Mouse (Mus musculus) adrenal gland, postnatal 36 days (tissue): Measurements from ENCODE around the gene Rad51b. TPM values are rescaled to one million over a fixed set of nuclear protein-coding genes. Genes with fewer than 3 reads are reported as not detected.

Source experiments
- DNase-seq, 2 experiments: peaks; one replicate each; pipeline ENCODE4 v3.0.0; 2021; ENCODE audit warnings: mixed read lengths in 1 of 2
- total RNA-seq, 2 experiments: library from RNA; stranded (reverse); gene quantifications; 2 replicates each; pipeline ENCODE4 v1.2.3; 2021

The Rad51b gene
- total RNA-seq, 2 experiments from 2014 or later: 0.49 to 0.63 TPM

GRCm38 (mm10) chr12:79648812-79649700, 352.0 kb downstream of the Rad51b start:
- DNase-seq: no peak

DNA sequence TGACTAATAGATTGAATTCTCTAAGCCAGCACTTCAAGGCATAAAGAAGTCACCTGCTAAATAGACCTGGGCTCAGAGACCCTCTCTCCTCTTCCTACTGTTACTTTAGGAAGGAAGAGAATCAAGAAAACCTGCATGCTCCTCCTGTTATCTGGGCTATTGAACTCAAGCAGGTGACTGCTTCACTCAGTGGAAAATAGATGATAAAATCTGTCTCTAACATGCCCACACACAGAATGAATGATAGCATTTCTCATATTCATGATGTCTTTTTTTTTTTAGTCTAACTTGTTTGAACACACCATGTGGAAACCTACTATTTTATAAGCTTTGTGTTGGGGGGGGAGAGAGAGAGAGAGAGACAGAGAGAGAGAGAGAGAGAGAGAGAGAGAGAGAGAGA, 352.7 kb downstream of the Rad51b start:
- DNase-seq: no peak

DNA sequence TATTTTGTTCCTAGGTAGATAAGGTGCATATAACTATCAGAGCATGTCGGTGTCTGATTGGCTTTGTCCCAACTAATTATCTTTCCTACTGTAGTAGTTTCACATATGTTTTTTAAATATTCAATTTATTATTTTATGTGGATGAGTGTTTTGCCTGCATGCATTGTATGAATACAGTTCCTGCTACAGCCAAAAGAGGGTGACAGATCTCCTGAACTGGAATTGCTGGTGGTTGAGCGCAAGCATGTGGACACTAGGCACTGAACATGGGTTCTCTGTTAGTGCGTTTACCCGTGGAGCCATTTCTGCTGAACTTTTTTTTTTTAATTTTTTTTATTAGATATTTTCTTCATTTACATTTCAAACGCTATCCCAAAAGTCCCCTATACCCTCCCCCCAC, 358.1 kb downstream of the Rad51b start:
- no peak for DNase-seq

GRCm38 (mm10) chr12:79658861-79659260, 361.8 kb downstream of the Rad51b start:
- no peak for DNase-seq

GRCm38 (mm10) chr12:79661270-79661669, 364.2 kb downstream of the Rad51b start:
- DNase-seq: peak; percentile 63 to 76

DNA sequence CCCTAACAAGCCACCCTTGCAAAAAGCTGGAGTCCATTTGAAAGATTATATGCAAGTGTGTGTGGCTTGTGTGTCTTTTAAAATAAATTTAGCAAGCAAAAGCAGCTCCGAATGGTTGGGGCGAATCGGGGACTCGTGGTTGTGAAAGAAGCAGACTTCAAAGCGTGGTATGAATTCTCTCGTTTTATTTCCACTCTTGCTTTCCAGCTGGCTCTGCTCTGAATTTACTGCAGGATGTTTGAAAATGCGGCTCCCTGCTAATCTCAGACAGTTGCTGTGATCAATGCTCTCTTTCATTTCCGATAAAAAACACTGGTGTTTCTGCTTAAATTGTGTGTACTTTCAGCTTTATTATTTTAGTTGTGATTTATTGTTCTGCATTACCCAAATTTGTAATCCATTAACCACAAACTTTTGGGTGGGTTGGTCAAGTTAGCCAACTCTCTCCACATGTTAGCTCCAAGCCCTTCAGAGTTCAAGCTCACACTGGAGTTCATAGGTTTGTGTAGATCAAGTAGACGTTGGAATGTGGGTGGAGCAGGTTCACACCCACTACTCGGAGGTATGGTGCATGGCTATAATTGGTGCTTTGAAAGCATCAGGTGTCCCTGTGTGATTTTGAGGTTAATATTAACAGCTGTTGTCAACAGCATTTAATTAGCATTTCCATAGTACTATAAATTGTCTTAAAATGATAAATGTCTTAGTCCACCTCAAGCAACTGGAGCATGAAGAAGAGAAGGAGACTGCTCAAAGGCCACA, 366.2 kb downstream of the Rad51b start:
- peak in 1 of 2 experiments; percentile 44 for DNase-seq

- peak; percentile 34 to 62 for DNase-seq
Observed at GRCm38 (mm10) chr12:79663893-79664574, 367.0 kb downstream of the Rad51b start.

GRCm38 (mm10) chr12:79674846-79675439, 377.9 kb downstream of the Rad51b start:
- no peak for DNase-seq

DNA sequence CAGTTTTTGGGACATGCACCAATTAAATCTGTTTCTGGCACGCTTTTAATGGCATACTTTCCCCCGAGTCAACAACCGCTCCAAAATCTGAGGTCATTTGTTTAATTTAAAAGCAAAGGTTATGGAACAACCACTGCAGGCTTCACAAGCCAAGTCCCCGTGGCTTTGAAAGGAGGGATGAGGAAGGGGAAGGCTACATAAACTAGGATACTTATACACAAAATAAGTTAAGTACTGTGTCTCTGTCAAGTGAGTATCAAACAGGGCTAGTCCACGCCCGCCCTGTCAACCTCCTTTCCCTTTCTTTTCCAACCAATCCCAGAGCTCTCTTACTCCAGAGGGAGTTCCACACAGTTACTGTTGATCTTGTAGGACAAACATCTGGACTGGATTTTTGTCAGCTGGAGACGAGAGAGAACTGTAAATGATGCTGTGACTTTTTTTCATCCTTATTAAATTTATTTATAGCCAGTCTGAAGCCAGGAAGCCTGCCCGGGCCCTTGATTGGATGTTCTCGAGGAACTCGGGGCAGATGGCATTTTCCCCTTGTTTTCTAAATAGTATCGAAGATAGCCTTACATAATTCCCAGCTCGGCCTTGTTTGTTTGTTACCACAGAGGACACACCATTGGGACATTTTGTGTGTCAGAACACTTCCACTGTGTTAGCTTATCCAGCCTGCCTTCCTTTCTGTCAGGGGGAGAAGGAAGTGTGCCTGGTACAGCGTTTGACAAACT, 378.5 kb downstream of the Rad51b start:
- DNase-seq: peak in 1 of 2 experiments; percentile 18

- DNase-seq: no peak
Observed at GRCm38 (mm10) chr12:79676251-79676650, 379.2 kb downstream of the Rad51b start.

DNA sequence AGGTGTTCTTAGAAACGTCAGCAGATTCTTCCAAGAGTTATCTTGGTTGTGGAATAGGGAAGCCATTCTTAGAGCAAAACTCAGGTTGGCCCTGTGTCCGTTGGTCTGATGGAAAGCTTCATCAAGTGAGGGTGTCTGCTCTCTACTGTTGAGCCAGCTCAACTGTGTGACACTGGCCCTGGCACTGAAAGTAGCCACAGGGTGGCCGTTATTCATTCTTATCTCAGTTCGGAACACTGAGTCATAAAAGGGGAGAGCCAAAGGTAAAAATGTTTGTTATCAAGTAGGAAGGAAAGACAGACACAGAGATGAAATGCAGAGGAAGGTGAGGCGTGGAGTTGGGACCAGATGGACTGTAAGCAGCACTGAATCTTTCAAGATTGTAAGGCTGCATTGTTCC, 379.8 kb downstream of the Rad51b start:
- DNase-seq: peak; percentile 44 to 60

- no peak for DNase-seq
Observed at GRCm38 (mm10) chr12:79679251-79679901, 382.3 kb downstream of the Rad51b start.

DNA sequence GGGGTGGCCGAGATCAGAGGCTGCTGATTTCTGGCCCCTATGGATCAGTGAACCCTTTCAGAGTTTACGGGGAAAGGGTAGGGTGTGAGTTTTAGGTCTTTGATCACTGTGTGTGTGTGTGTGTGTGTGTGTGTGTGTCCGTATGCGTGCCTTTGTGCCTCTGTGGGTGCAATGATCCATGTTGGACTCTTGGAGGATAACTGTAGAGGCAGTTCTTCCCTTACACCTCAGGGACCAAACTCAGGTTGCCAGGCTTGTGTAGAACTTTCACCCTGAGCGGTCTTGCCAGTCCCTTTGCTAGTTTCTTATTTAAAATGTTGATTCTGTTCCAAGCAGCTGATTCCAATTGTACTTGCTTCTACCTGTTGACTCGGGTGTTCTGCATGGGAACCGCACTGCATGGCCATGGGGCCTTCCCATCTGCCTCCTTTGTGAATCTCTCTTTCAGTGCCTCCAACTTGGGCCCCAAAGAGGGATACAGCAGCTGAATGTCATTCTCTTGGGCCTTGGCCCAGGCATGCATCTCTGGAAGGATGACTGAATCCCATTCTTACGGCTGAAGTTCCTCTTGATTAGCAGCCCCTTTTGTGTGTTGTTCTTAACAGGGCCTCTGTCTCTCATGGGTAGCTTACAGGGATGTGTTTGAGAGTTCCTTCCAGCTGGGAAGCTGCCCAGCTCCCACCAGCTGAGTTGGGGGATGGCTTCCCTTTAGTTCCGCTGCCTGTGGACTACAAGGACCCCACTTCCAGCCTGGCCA, 383.0 kb downstream of the Rad51b start:
- no peak for DNase-seq

GRCm38 (mm10) chr12:79680698-79681072, 383.6 kb downstream of the Rad51b start:
- DNase-seq: no peak

DNA sequence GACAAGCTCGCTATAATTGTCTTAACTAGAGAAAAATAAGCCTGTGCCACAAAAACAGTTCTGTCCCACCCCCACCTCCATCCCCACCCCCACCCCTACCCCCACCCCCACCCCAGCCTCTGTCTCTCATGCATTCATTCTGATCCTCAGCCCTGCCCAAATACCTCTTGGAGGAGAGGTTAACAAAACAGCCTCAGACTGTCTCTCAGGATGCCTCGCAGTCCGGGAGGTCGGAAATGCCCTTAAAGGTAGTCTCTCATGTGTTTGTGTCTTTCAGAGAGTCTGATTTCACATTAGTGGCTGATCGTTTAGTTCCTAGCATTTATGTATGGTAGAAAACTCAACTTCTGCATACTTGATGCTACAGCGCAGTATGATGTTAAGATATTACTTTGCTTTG, 384.5 kb downstream of the Rad51b start:
- no peak for DNase-seq

DNA sequence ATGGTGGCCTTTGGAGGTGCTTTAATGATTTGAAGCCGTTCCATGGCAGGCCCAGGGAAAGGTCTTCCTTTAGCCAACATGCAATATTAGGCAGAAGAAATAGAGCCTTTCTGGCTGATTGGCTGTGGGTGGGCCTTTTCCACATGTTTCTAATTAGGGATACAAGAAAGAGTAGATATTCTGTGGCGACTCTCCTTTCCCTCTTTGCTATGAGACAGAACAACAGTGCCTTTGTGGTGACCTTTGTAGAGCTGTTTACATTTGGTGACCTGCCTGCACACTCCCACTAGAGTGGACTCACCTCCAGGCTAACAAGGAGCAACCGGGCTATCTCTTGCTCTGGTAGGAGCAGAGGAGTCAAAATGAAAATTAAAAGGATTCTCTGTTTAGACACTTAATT, 386.3 kb downstream of the Rad51b start:
- DNase-seq: no peak

GRCm38 (mm10) chr12:79683759-79684158, 386.7 kb downstream of the Rad51b start:
- no peak for DNase-seq

- no peak for DNase-seq
Observed at GRCm38 (mm10) chr12:79684338-79684737, 387.3 kb downstream of the Rad51b start.

- DNase-seq: no peak
Observed at GRCm38 (mm10) chr12:79686594-79687325, 389.7 kb downstream of the Rad51b start.
